Comparison of ENCODE assay signal across 10 mouse cellular contexts in the genomic region with DNA sequence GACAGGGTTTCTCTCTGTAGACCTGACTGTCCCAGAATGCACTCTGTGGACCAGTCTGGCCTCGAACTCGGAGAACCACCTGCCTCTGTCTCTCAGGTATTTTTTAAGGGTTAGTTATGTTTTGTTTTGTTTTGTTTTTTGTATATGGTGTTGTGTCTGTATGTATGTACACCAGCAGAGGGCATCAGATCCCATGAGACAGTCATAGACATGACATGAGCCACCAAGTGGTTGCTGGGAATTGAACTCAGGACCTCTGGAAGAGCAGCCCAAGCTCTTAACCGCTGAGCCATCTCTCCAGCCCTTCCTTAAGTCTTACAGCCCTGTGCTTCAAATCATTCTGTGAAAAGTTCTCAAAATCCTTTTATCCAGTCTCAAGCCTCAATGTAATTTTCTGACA. TPM values are rescaled to one million over a fixed set of nuclear protein-coding genes. Genes with fewer than 3 reads are reported as not detected.
A peak's percentile ranks its signal among the peaks of the same experiment; 100 is the strongest.
DNase-seq lines count a peak whose midpoint lies in the region; ATAC-seq and TF ChIP-seq lines count a peak whose summit lies in the region.
"Had no signal": no experiment of that assay in that cellular context is flagged by ENCODE, and none has a peak within 500 bp of the region (broad histone marks: within the 10 kb centered on the region; RNA-seq: fewer than 3 reads in every experiment).

No protein-coding gene starts in this region.

- TF ChIP-seq CTCF in G1E (IDR thresholded peaks at IDR 0.05; ENCODE audit: low read depth, low read length) = no peak

- H3K9ac ChIP-seq in forebrain, embryonic 12.5 days = no peak overlapping the region
- no peak overlapping the region for H3K9ac ChIP-seq in forebrain, embryonic 16.5 days (replicated peaks; ENCODE audit: low read depth, low read length)
- H3K9ac ChIP-seq in lung, embryonic 15.5 days = no peak overlapping the region
- H3K9ac ChIP-seq in liver, embryonic 13.5 days = no peak overlapping the region
- H3K9ac ChIP-seq: forebrain, embryonic 15.5 days had no signal

- peaks cover 7% of the 10 kb centered on the region; the same call in 1 of the 2 replicates for H3K36me3 ChIP-seq in forebrain, embryonic 12.5 days (replicated peaks)
- no peaks in the 10 kb centered on the region for H3K36me3 ChIP-seq in forebrain, embryonic 16.5 days (ENCODE audit: control insufficient read depth, insufficient read depth)
- H3K36me3 ChIP-seq in lung, embryonic 15.5 days = no peaks in the 10 kb centered on the region
- peaks cover 17% of the 10 kb centered on the region for H3K36me3 ChIP-seq in G1E (replicated peaks)
- H3K36me3 ChIP-seq in liver, embryonic 13.5 days = no peaks in the 10 kb centered on the region
- H3K36me3 ChIP-seq: forebrain, embryonic 15.5 days had no signal

- peaks cover 28% of the 10 kb centered on the region for H3K4me1 ChIP-seq in forebrain, embryonic 12.5 days
- H3K4me1 ChIP-seq in forebrain, embryonic 16.5 days (replicated peaks; ENCODE audit: control insufficient read depth, insufficient read depth, low read length) = peaks cover 15% of the 10 kb centered on the region
- H3K4me1 ChIP-seq in lung, embryonic 15.5 days = peaks cover 14% of the 10 kb centered on the region
- H3K4me1 ChIP-seq in G1E (ENCODE audit: insufficient read depth, low read depth, low read length) = peaks cover 66% of the 10 kb centered on the region
- H3K4me1 ChIP-seq in liver, embryonic 13.5 days (replicated peaks) = peaks cover 38% of the 10 kb centered on the region

- 0 out of 2 replicates have a peak, but pooled peaks have one; percentile 4 for ATAC-seq in forebrain, embryonic 12.5 days (ENCODE audit: low FRiP score)
- ATAC-seq in forebrain, embryonic 16.5 days = no peak
- no peak for ATAC-seq in lung, embryonic 15.5 days (ENCODE audit: borderline replicate concordance, extremely low read depth, low FRiP score, low TSS enrichment)
- no peak for ATAC-seq in G1E (ENCODE audit: extremely low read depth, insufficient number of reproducible peaks, low FRiP score, poor library complexity, severe bottlenecking)
- ATAC-seq in liver, embryonic 13.5 days (ENCODE audit: low read depth) = no peak

- no peak overlapping the region for H3K4me2 ChIP-seq in forebrain, embryonic 12.5 days
- no peak overlapping the region for H3K4me2 ChIP-seq in forebrain, embryonic 16.5 days (ENCODE audit: low read length)
- peak overlapping the region; percentile 83; the same call in 1 of the 2 replicates for H3K4me2 ChIP-seq in lung, embryonic 15.5 days
- H3K4me2 ChIP-seq in liver, embryonic 13.5 days = peak overlapping the region; percentile 95

- no peaks in the 10 kb centered on the region for H3K9me3 ChIP-seq in forebrain, embryonic 12.5 days
- no peaks in the 10 kb centered on the region for H3K9me3 ChIP-seq in forebrain, embryonic 16.5 days (ENCODE audit: control insufficient read depth, low read length)
- H3K9me3 ChIP-seq in lung, embryonic 15.5 days = no peaks in the 10 kb centered on the region
- no peaks in the 10 kb centered on the region for H3K9me3 ChIP-seq in G1E (replicated peaks)
- no peaks in the 10 kb centered on the region for H3K9me3 ChIP-seq in liver, embryonic 13.5 days (replicated peaks)
- H3K9me3 ChIP-seq: forebrain, embryonic 15.5 days had no signal

- 70% methylated on average over 3 of the region's 3 CpGs for WGBS in forebrain, embryonic 12.5 days
- WGBS in forebrain, embryonic 16.5 days = 63% methylated on average over 3 of the region's 3 CpGs
- WGBS in lung, embryonic 15.5 days = 57% methylated on average over 3 of the region's 3 CpGs
- 52% methylated on average over 3 of the region's 3 CpGs for WGBS in liver, embryonic 13.5 days (ENCODE audit: insufficient replicate concordance)

- no peak for DNase-seq in lung, postnatal 25 days (ENCODE audit: low spot score)
- no peak for DNase-seq in G1E (ENCODE audit: low spot score)
- peak; percentile 26 for DNase-seq in liver, embryonic 13.5 days
- DNase-seq in cerebellum, adult 11-12 months = no peak
- DNase-seq in right cerebral cortex, postnatal 14 days = no peak
- DNase-seq: cerebellum, adult 11 months had no signal

- H3K27ac ChIP-seq in forebrain, embryonic 12.5 days = no peak overlapping the region
- no peak overlapping the region for H3K27ac ChIP-seq in forebrain, embryonic 16.5 days (ENCODE audit: low read length)
- H3K27ac ChIP-seq in lung, embryonic 15.5 days = no peak overlapping the region
- 0 out of 2 replicates have a peak overlapping the region, but pooled peaks have one; percentile 36 for H3K27ac ChIP-seq in liver, embryonic 13.5 days
- H3K27ac ChIP-seq: forebrain, embryonic 15.5 days had no signal

- H3K27me3 ChIP-seq in forebrain, embryonic 12.5 days = no peaks in the 10 kb centered on the region
- no peaks in the 10 kb centered on the region for H3K27me3 ChIP-seq in forebrain, embryonic 16.5 days (replicated peaks; ENCODE audit: control insufficient read depth, insufficient read depth, low read length)
- no peaks in the 10 kb centered on the region for H3K27me3 ChIP-seq in lung, embryonic 15.5 days
- no peaks in the 10 kb centered on the region for H3K27me3 ChIP-seq in G1E (ENCODE audit: insufficient read depth, low read length)
- no peaks in the 10 kb centered on the region for H3K27me3 ChIP-seq in liver, embryonic 13.5 days
- H3K27me3 ChIP-seq: forebrain, embryonic 15.5 days had no signal

- H3K4me3 ChIP-seq in forebrain, embryonic 12.5 days (replicated peaks) = no peak overlapping the region
- H3K4me3 ChIP-seq in forebrain, embryonic 16.5 days (replicated peaks; ENCODE audit: low read length) = no peak overlapping the region
- no peak overlapping the region; the same call in 1 of the 2 replicates for H3K4me3 ChIP-seq in lung, embryonic 15.5 days
- peak overlapping the region; percentile 93; the same call in 1 of the 2 replicates for H3K4me3 ChIP-seq in G1E (ENCODE audit: low read depth, low read length)
- H3K4me3 ChIP-seq in liver, embryonic 13.5 days (replicated peaks) = peak overlapping the region; percentile 77; the same call in 1 of the 2 replicates

RNA-seq across cellular contexts. Expression of a gene that starts 0.9 kb away (rescaled TPM):
- polyA plus RNA-seq in forebrain, embryonic 12.5 days (2016; fragmentation: Nextera tagmentation; extraction: Ambion mirVana) = 4.4 and 5.5 TPM in 2 replicates
- 3.6 and 4.8 TPM in 2 replicates for polyA plus RNA-seq in forebrain, embryonic 16.5 days (2015; fragmentation: Nextera tagmentation; extraction: Ambion mirVana)
- polyA plus RNA-seq in lung, embryonic 15.5 days (2015; fragmentation: Nextera tagmentation; extraction: Ambion mirVana) = 6.3 and 7.0 TPM in 2 replicates
- total RNA-seq in G1E (2014; fragmentation: Nextera tagmentation) = 10.2 and 10.9 TPM in 2 replicates
- 5.0 and 6.3 TPM in 2 replicates for total RNA-seq in G1E (2017)
- 12.0 TPM in 2 replicates for polyA plus RNA-seq in G1E (2012)
- 0.68 and 1.1 TPM in 2 replicates for polyA plus RNA-seq in liver, embryonic 13.5 days (2015; fragmentation: Nextera tagmentation; extraction: Ambion mirVana)

RNA-seq across cellular contexts. Expression of a gene that starts 19.0 kb away (rescaled TPM):
- polyA plus RNA-seq in forebrain, embryonic 12.5 days (2016; fragmentation: Nextera tagmentation; extraction: Ambion mirVana) = 9.6 and 10.7 TPM in 2 replicates
- 8.2 and 8.5 TPM in 2 replicates for polyA plus RNA-seq in forebrain, embryonic 16.5 days (2015; fragmentation: Nextera tagmentation; extraction: Ambion mirVana)
- 7.6 and 8.7 TPM in 2 replicates for polyA plus RNA-seq in lung, embryonic 15.5 days (2015; fragmentation: Nextera tagmentation; extraction: Ambion mirVana)
- total RNA-seq in G1E (2014; fragmentation: Nextera tagmentation) (11.3 and 12.5 TPM in 2 replicates), G1E (2017) (15.3 and 16.7 TPM in 2 replicates)
- 10.6 and 11.4 TPM in 2 replicates for polyA plus RNA-seq in G1E (2012)
- 3.4 and 3.5 TPM in 2 replicates for polyA plus RNA-seq in liver, embryonic 13.5 days (2015; fragmentation: Nextera tagmentation; extraction: Ambion mirVana)

RNA-seq across cellular contexts. Expression of a gene that starts 58.6 kb away (rescaled TPM):
- 7.5 and 8.4 TPM in 2 replicates for polyA plus RNA-seq in forebrain, embryonic 12.5 days (2016; fragmentation: Nextera tagmentation; extraction: Ambion mirVana)
- 1.2 and 1.7 TPM in 2 replicates for polyA plus RNA-seq in forebrain, embryonic 16.5 days (2015; fragmentation: Nextera tagmentation; extraction: Ambion mirVana)
- 4.0 and 4.7 TPM in 2 replicates for polyA plus RNA-seq in lung, embryonic 15.5 days (2015; fragmentation: Nextera tagmentation; extraction: Ambion mirVana)
- total RNA-seq in G1E (2014; fragmentation: Nextera tagmentation) (0.24 and 1.6 TPM in 2 replicates), G1E (2017) (0.06 and 0.27 TPM in 2 replicates)
- 0.20 and 0.27 TPM in 2 replicates for polyA plus RNA-seq in G1E (2012)
- polyA plus RNA-seq in liver, embryonic 13.5 days (2015; fragmentation: Nextera tagmentation; extraction: Ambion mirVana) = 1.4 and 2.1 TPM in 2 replicates

Comparison
In these comparisons a context has a peak if more than half of its experiments do, and no peak if none do; other contexts are left out.
1. H3K4me2 ChIP-seq: peak in lung, embryonic 15.5 days (single experiment) and liver, embryonic 13.5 days (single experiment); none in forebrain, embryonic 12.5 days (single experiment) and forebrain, embryonic 16.5 days (single experiment).
2. H3K4me3 ChIP-seq: peak in G1E (single experiment) and liver, embryonic 13.5 days (single experiment); none in forebrain, embryonic 12.5 days (single experiment), forebrain, embryonic 16.5 days (single experiment) and lung, embryonic 15.5 days (single experiment).